Mouse (Mus musculus) stomach, postnatal 0 days (tissue): ENCODE measurements around the gene Stxbp4. TPM values are rescaled to one million over a fixed set of nuclear protein-coding genes. Genes with fewer than 3 reads are reported as not detected.

Experiments used
- ATAC-seq: fragments of 200-750 bp; cut with Nextera tagmentation; 2 replicates; pipeline ENCODE4 v1.8.0; 2017; ENCODE audit not compliant: low FRiP score, low TSS enrichment
- DNase-seq: peaks from one replicate; pipeline ENCODE4 v3.0.0-alpha.2; 2016; ENCODE audit warnings: low spot score
- H3K27ac ChIP-seq: fragments of 300-500 bp; sonication (generic); replicated peaks from 2 replicates; pipeline ENCODE4 v1.5.1; 2014; ENCODE audit warnings: mild to moderate bottlenecking, control low read depth
- H3K27me3 ChIP-seq: fragments of 300-500 bp; sonication (generic); 2 replicates; pipeline ENCODE4 v1.6.1; 2014; ENCODE audit warnings: low read length; ENCODE audit not compliant: control insufficient read depth, insufficient read depth
- H3K36me3 ChIP-seq: fragments of 300-500 bp; sonication (generic); 2 replicates; pipeline ENCODE4 v1.6.1; 2014; ENCODE audit warnings: low read length, mixed read lengths; ENCODE audit not compliant: control insufficient read depth, insufficient read depth
- H3K4me1 ChIP-seq: fragments of 300-500 bp; sonication (generic); replicated peaks from 2 replicates; pipeline ENCODE4 v1.6.1; 2014; ENCODE audit warnings: antibody characterized with exemption; ENCODE audit not compliant: control insufficient read depth, insufficient read depth
- H3K4me2 ChIP-seq: fragments of 300-500 bp; sonication (generic); replicated peaks from 2 replicates; pipeline ENCODE4 v1.6.1; 2014; ENCODE audit warnings: low read depth, mild to moderate bottlenecking, control low read depth, moderate library complexity
- H3K4me3 ChIP-seq: fragments of 300-500 bp; sonication (generic); 2 replicates; pipeline ENCODE4 v1.5.1; 2014; ENCODE audit warnings: low read depth, low read length, control low read depth
- H3K9ac ChIP-seq: fragments of 300-500 bp; sonication (generic); 2 replicates; pipeline ENCODE4 v1.6.1; 2014; ENCODE audit warnings: mild to moderate bottlenecking, low read length, control low read depth, mixed read lengths
- H3K9me3 ChIP-seq: fragments of 300-500 bp; sonication (generic); 2 replicates; pipeline ENCODE4 v1.6.1; 2016; ENCODE audit warnings: low read length; ENCODE audit not compliant: control insufficient read depth
- CTCF ChIP-seq: IDR thresholded peaks from 2 replicates; pipeline ENCODE4 v1.5.1; 2016; ENCODE audit warnings: antibody characterized with exemption, low read depth, mild to moderate bottlenecking, moderate library complexity
- EP300 ChIP-seq: optimal IDR thresholded peaks from 2 replicates; pipeline ENCODE3; 2016; ENCODE audit warnings: antibody characterized with exemption
- WGBS: fragments of 180-500 bp; shearing (Covaris S2); extraction: QIAGEN DNeasy Blood & Tissue Kit; methylation state at CpG from one replicate; pipeline ENCODE4 v1.1.7; 2014; 5-methylcytosine and 5-hydroxymethylcytosine counted together
- polyA plus RNA-seq: library from polyadenylated mRNA; unstranded; fragments of >200 nt; fragmentation: Nextera tagmentation; extraction: Ambion mirVana; gene quantifications from 2 replicates; pipeline ENCODE4 v1.2.1, GENCODE M21; 2015

Gene Stxbp4
- polyA plus RNA-seq, 1 experiment from 2014 or later, result 2.7 TPM

- Histone ChIP-seq H3K9me3 (no peaks in the 10 kb centered on the region), H3K4me1 (no peaks in the 10 kb centered on the region), H3K27ac (no peak overlapping the region), H3K9ac (no peak overlapping the region), H3K36me3 (no peaks in the 10 kb centered on the region), H3K4me2 (no peak overlapping the region), H3K27me3 (no peaks in the 10 kb centered on the region), H3K4me3 (no peak overlapping the region)
- WGBS, result 92% methylated on average over 10 of the region's 10 CpGs
- no peak for TF ChIP-seq CTCF
- TF ChIP-seq EP300, result no peak
- ATAC-seq (no peak), DNase-seq (no peak)
Observed at GRCm38 (mm10) chr11:90489166-90489565, 148.7 kb downstream of the Stxbp4 start.

- no peaks in the 10 kb centered on the region for H3K27me3 ChIP-seq
- WGBS, result 97% methylated on average over 8 of the region's 8 CpGs
Observed at GRCm38 (mm10) chr11:90487686-90488085, 150.2 kb downstream of the Stxbp4 start.

GRCm38 (mm10) chr11:90484750-90485637, 152.9 kb downstream of the Stxbp4 start:
- no peak for DNase-seq
- Histone ChIP-seq H3K9me3 (no peaks in the 10 kb centered on the region), H3K4me2 (no peak overlapping the region), H3K36me3 (no peaks in the 10 kb centered on the region), H3K4me3 (no peak overlapping the region), H3K4me1 (no peaks in the 10 kb centered on the region), H3K27ac (no peak overlapping the region), H3K27me3 (no peaks in the 10 kb centered on the region), H3K9ac (no peak overlapping the region)
- TF ChIP-seq CTCF (no peak), EP300 (no peak)
- 84% methylated on average over 14 of the region's 14 CpGs for WGBS
- ATAC-seq, result no peak

More at GRCm38 (mm10) chr11:90487686-90488085, 150.2 kb downstream of the Stxbp4 start:
- H3K27ac ChIP-seq, result no peak overlapping the region
- no peak overlapping the region for H3K4me3 ChIP-seq
- TF ChIP-seq EP300 (no peak), CTCF (no peak)
- no peaks in the 10 kb centered on the region for H3K4me1 ChIP-seq
- no peak for DNase-seq
- no peaks in the 10 kb centered on the region for H3K36me3 ChIP-seq
- no peak overlapping the region for H3K4me2 ChIP-seq
- ATAC-seq, result no peak
- H3K9ac ChIP-seq, result no peak overlapping the region
- no peaks in the 10 kb centered on the region for H3K9me3 ChIP-seq

- WGBS, result 93% methylated on average over 3 of the region's 3 CpGs
- ATAC-seq, result no peak
- Histone ChIP-seq H3K4me2 (no peak overlapping the region), H3K27me3 (no peaks in the 10 kb centered on the region), H3K9ac (no peak overlapping the region), H3K4me1 (no peaks in the 10 kb centered on the region), H3K36me3 (no peaks in the 10 kb centered on the region), H3K4me3 (no peak overlapping the region), H3K9me3 (no peaks in the 10 kb centered on the region), H3K27ac (no peak overlapping the region)
- DNase-seq, result no peak
- no peak for TF ChIP-seq EP300
- TF ChIP-seq CTCF, result no peak
Observed at GRCm38 (mm10) chr11:90483766-90484165, 154.1 kb downstream of the Stxbp4 start.

- ATAC-seq (no peak), DNase-seq (no peak)
- Histone ChIP-seq H3K27ac (no peak overlapping the region), H3K9ac (no peak overlapping the region), H3K27me3 (no peaks in the 10 kb centered on the region), H3K9me3 (no peaks in the 10 kb centered on the region), H3K4me1 (no peaks in the 10 kb centered on the region), H3K36me3 (no peaks in the 10 kb centered on the region), H3K4me3 (no peak overlapping the region), H3K4me2 (no peak overlapping the region)
- TF ChIP-seq CTCF (no peak), EP300 (no peak)
- WGBS, result 14% methylated on average over 1 of the region's 1 CpGs
Observed at GRCm38 (mm10) chr11:90481828-90482227, 156.1 kb downstream of the Stxbp4 start.

- ATAC-seq, result no peak
- Histone ChIP-seq H3K4me3 (no peak overlapping the region), H3K27ac (no peak overlapping the region), H3K9ac (no peak overlapping the region), H3K27me3 (no peaks in the 10 kb centered on the region), H3K4me2 (no peak overlapping the region), H3K4me1 (no peaks in the 10 kb centered on the region), H3K9me3 (no peaks in the 10 kb centered on the region), H3K36me3 (no peaks in the 10 kb centered on the region)
- DNase-seq, result no peak
- no peak for TF ChIP-seq EP300
- no peak for TF ChIP-seq CTCF
- 86% methylated on average over 4 of the region's 4 CpGs for WGBS
Observed at GRCm38 (mm10) chr11:90470271-90470670, 167.6 kb downstream of the Stxbp4 start.
